Mouse (Mus musculus) forebrain, embryonic 16.5 days (tissue): ENCODE measurements around the gene Olfr15. TPM values are rescaled to one million over a fixed set of nuclear protein-coding genes. Genes with fewer than 3 reads are reported as not detected.
A peak's percentile ranks its signal among the peaks of the same experiment; 100 is the strongest.

Source experiments
- ATAC-seq: fragments of 200-750 bp; cut with Nextera tagmentation; 2 replicates; pipeline ENCODE4 v1.8.0; 2017; ENCODE audit warnings: mild to moderate bottlenecking, moderate library complexity
- H3K27ac ChIP-seq: fragments of 300-500 bp; sonication (generic); 2 replicates; pipeline ENCODE4 v1.5.1; 2014; ENCODE audit warnings: low read length, control low read depth
- H3K27me3 ChIP-seq: fragments of 300-500 bp; sonication (generic); replicated peaks from 2 replicates; pipeline ENCODE4 v1.6.1; 2014; ENCODE audit warnings: low read length; ENCODE audit not compliant: control insufficient read depth, insufficient read depth
- H3K36me3 ChIP-seq: fragments of 300-500 bp; sonication (generic); 2 replicates; pipeline ENCODE4 v1.6.1; 2014; ENCODE audit not compliant: control insufficient read depth, insufficient read depth
- H3K4me1 ChIP-seq: fragments of 300-500 bp; sonication (generic); replicated peaks from 2 replicates; pipeline ENCODE4 v1.6.1; 2014; ENCODE audit warnings: low read length; ENCODE audit not compliant: control insufficient read depth, insufficient read depth
- H3K4me2 ChIP-seq: fragments of 300-500 bp; sonication (generic); 2 replicates; pipeline ENCODE4 v1.6.1; 2014; ENCODE audit warnings: mild to moderate bottlenecking, low read length, control low read depth
- H3K4me3 ChIP-seq: fragments of 300-500 bp; sonication (generic); replicated peaks from 2 replicates; pipeline ENCODE4 v1.5.1; 2014; ENCODE audit warnings: mild to moderate bottlenecking, low read length, control low read depth
- H3K9ac ChIP-seq: fragments of 300-500 bp; sonication (generic); replicated peaks from 2 replicates; pipeline ENCODE4 v1.6.1; 2014; ENCODE audit warnings: low read depth, low read length, control low read depth
- H3K9me3 ChIP-seq: fragments of 300-500 bp; sonication (generic); 2 replicates; pipeline ENCODE4 v1.6.1; 2016; ENCODE audit warnings: low read length; ENCODE audit not compliant: control insufficient read depth
- WGBS: fragments of 180-500 bp; shearing (Covaris S2); extraction: QIAGEN DNeasy Blood & Tissue Kit; methylation state at CpG from one replicate; pipeline ENCODE4 v1.1.7; 2014; 5-methylcytosine and 5-hydroxymethylcytosine counted together
- polyA plus RNA-seq: library from polyadenylated mRNA; unstranded; fragments of >200 nt; fragmentation: Nextera tagmentation; extraction: Ambion mirVana; gene quantifications from 2 replicates; pipeline ENCODE4 v1.2.1, GENCODE M21; 2015

Gene Olfr15
- polyA plus RNA-seq, 1 experiment from 2014 or later, result not detected

DNA sequence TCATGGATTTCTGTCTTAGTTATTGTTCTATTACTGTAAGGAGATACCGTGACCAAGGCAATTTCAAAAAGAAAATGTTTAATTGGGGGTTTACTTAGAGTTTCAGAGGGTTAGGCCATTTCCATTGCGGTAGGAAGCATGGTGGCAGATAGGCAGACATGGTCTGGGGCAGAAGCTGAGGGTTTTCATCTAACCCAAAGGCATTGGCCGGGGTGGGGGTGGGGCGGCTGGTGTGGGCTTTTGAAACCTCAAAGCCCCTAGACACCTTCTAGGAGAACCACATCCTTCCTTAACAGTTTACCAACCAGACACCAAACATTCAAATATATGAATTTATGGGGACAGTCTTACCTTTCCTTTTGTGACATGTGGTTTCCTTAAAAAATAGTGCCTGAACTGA lies 28.6 kb downstream of the Olfr15 start:
- 92% methylated on average over 4 of the region's 4 CpGs for WGBS
- no peaks in the 10 kb centered on the region for H3K4me1 ChIP-seq
- H3K4me3 ChIP-seq, result no peak overlapping the region
- no peak overlapping the region for H3K9ac ChIP-seq
- no peaks in the 10 kb centered on the region for H3K9me3 ChIP-seq
- H3K36me3 ChIP-seq, result peaks cover 11% of the 10 kb centered on the region
- no peaks in the 10 kb centered on the region for H3K27me3 ChIP-seq
- no peak for ATAC-seq
- no peak overlapping the region for H3K4me2 ChIP-seq
- H3K27ac ChIP-seq, result no peak overlapping the region

DNA sequence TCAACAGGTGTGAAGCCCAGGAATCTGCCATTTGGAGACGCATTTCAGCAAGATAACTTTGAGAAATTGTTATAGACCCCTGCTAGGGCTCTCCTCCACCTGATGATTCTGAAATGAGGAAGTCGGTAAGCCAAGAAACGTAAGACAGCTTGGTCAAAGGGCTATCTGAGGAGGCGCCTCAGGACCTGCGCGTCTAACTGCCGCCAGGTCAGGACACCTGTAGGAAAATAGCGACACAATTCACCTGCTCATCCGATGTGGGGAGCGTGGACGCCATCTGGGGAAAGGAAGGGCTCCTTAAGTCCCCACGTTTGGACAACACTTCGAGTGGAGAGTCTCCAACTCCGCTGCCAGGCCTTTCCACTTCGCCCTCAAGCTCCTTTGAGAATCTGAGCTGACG lies 41.1 kb downstream of the Olfr15 start:
- ATAC-seq, result no peak
- Histone ChIP-seq H3K4me1 (peaks cover 15% of the 10 kb centered on the region), H3K27me3 (no peaks in the 10 kb centered on the region), H3K9me3 (no peaks in the 10 kb centered on the region), H3K4me2 (peak overlapping the region; percentile 74), H3K9ac (peak overlapping the region; percentile 65), H3K36me3 (0 out of 2 replicates have a peak, but pooled peaks cover 2% of the 10 kb centered on the region), H3K4me3 (peak overlapping the region; percentile 63), H3K27ac (no peak overlapping the region)
- 1% methylated on average over 16 of the region's 16 CpGs for WGBS

DNA sequence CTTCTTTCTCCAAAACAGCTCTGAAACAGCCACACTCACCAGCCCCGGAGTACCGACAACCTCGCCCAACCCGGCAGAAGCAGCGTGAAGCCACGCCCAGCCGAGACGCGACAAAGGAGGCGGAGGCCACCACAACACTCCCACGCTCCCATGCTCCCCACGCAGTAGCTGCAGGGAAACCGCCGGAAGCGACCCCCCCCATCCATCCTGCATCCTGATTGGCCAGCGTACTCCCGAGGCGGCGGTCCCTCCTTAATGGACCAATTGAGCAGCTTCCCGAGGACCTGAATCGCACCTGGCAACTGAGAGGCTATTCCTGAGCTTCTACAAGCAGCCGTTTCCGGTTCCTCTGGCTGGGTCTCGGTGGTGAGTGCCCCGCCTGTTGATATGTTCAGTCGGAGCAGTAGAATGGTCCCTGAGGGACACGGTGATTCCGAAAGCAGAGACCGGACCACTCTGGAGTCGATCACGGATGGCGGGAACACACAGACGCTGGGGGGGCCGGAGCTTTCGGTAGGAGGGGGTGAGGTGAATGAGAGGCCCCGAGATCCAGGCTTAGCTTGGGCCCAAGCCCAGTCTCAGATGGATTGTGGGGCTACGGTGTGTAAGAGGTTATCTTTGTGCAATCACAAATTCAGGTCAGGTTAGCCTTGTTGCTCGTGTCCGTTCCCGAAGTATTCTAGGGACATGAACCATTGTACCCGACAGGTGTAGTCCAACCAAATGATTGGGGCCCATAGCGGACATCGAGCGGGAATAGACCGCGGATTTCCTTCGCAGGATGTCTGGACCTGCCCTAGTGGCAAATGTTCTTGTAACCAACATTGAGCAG lies 41.8 kb downstream of the Olfr15 start, which contains the start of gene Naa60:
TSS of gene Naa60 (plus strand) at position 160 of the 832 bp plus-strand sequence.
- 0 out of 2 replicates have a peak, but pooled peaks cover 2% of the 10 kb centered on the region for H3K36me3 ChIP-seq
- no peaks in the 10 kb centered on the region for H3K27me3 ChIP-seq
- H3K4me3 ChIP-seq, result peak within 1 kb of the TSS; percentile 63
- no peaks in the 10 kb centered on the region for H3K9me3 ChIP-seq
- H3K4me1 ChIP-seq, result peaks cover 15% of the 10 kb centered on the region
- H3K27ac ChIP-seq, result 0 out of 2 replicates have a peak within 1 kb of the TSS, but pooled peaks have one; percentile 34
- peak within 1 kb of the TSS; percentile 74 for H3K4me2 ChIP-seq
- ATAC-seq, result peak; percentile 99
- H3K9ac ChIP-seq, result peak within 1 kb of the TSS; percentile 65
- WGBS, result 5% methylated on average over 47 of the region's 47 CpGs

DNA sequence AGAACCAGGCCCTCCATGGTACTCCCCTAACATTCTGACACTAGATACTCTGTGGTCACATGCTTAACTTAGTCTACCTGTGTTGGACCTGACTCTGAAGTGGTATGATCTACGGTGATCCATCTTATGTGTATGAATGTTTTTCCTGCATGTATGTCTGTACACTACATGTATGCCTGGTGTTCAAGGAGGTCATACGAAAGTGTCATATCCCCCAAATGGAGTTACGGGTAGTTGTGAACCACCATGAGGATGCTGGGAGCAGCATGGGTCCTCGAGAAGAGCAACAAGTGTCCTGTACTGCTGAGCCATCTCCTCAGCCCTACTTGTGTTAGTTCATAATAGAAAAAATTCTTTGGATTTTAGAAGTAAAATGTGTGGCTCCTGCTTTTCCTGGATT lies 45.7 kb downstream of the Olfr15 start:
- Histone ChIP-seq H3K27ac (no peak overlapping the region), H3K36me3 (0 out of 2 replicates have a peak, but pooled peaks cover 2% of the 10 kb centered on the region), H3K4me3 (no peak overlapping the region), H3K27me3 (no peaks in the 10 kb centered on the region), H3K9me3 (no peaks in the 10 kb centered on the region), H3K4me1 (peaks cover 12% of the 10 kb centered on the region), H3K4me2 (no peak overlapping the region), H3K9ac (no peak overlapping the region)
- no peak for ATAC-seq
- 94% methylated on average over 4 of the region's 4 CpGs for WGBS

DNA sequence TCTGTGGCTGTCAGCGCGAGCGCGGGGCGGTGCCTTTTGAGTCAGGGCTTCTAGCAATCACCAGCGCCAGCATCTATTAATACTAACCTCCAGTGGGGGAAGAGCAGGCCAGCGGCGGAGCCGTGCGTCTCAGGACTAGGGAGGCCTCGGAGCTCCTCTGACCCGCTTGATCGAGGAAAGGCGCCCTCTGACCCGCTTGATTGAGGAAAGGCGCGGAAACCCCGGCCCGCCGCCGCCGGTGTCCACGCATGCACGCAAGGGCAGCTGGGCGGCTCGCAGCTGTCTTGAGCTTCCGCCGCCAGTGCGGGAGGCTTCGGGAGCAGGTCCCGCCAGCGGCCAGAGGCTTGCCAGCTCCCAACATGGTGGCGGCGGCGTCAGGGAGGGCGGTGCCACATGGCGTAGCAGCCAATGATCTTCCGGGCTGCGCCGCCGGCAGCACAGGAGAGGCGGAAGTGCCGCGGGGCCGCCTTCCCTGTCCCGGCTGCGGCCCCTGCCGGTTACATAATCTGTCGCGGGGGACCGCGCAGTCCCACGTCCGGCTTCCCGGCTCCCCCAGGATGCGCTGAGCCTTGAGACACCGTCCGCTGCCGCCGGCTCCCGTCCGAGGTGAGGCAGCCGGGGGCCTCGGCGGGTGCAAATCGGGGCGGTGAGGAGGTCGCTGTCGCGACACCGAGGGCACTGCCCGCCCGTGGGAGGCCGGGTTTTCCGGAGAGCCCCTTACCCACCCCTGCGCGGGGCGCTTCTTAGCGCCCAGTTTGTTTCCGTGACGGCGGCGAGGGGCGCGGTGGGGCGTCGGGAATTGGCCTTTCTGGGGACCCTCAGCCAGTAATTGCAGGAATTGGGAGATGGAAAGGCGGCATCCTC lies 53.8 kb downstream of the Olfr15 start, which contains the start of the genes Zfp597 and Gm20695:
TSS of gene Zfp597 (minus strand) at position 361 of the 864 bp plus-strand sequence.
TSS of gene Gm20695 (plus strand) at position 448 of the 864 bp plus-strand sequence.
- H3K36me3 ChIP-seq, result no peaks in the 10 kb centered on the region
- under 1% methylated on average over 87 of the region's 88 CpGs for WGBS
- peak within 1 kb of the TSS; percentile 91 for H3K9ac ChIP-seq
- H3K27ac ChIP-seq, result peak within 1 kb of the TSS; percentile 95
- no peaks in the 10 kb centered on the region for H3K27me3 ChIP-seq
- peak; percentile 99 for ATAC-seq
- H3K4me1 ChIP-seq, result peaks cover 11% of the 10 kb centered on the region
- H3K9me3 ChIP-seq, result no peaks in the 10 kb centered on the region
- H3K4me3 ChIP-seq, result peak within 1 kb of the TSS; percentile 73
- peak within 1 kb of the TSS; percentile 74 for H3K4me2 ChIP-seq

DNA sequence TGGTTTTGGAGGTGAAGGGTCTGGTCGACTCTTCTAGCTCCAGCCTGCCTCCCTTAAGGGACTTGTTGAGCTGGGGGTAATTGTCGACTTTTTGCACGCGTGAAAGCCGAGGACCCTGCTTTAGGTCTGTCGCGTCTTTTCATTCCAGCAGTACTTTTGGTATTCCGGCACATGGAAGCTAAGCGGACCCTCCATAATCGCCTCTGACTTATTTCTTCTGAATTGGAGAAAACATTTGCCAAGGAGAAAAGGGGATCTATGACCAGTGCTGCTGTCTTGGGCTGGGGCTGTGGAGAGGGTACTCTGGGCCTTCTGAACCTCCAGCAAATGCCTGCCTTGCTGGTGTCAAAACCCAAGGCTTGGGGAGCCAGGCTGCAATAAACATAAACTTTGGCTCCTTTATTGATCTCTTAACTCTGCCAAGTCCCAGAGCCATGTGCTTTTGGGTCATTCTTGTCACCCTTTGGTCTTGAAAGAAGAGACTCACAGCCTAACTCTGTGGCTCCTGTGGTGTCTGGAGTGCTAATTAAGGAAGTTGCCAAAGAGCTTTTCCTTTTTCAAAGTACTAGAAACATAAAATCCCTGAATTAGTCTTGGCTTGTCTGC lies 54.5 kb downstream of the Olfr15 start:
- Histone ChIP-seq H3K9ac (peak overlapping the region; percentile 91), H3K4me3 (peak overlapping the region; percentile 73), H3K36me3 (no peaks in the 10 kb centered on the region), H3K27me3 (no peaks in the 10 kb centered on the region), H3K9me3 (no peaks in the 10 kb centered on the region), H3K4me2 (peak overlapping the region; percentile 74), H3K27ac (no peak overlapping the region; the same call in 1 of the 2 replicates), H3K4me1 (peaks cover 11% of the 10 kb centered on the region)
- peak; percentile 15 for ATAC-seq
- WGBS, result 2% methylated on average over 10 of the region's 10 CpGs

DNA sequence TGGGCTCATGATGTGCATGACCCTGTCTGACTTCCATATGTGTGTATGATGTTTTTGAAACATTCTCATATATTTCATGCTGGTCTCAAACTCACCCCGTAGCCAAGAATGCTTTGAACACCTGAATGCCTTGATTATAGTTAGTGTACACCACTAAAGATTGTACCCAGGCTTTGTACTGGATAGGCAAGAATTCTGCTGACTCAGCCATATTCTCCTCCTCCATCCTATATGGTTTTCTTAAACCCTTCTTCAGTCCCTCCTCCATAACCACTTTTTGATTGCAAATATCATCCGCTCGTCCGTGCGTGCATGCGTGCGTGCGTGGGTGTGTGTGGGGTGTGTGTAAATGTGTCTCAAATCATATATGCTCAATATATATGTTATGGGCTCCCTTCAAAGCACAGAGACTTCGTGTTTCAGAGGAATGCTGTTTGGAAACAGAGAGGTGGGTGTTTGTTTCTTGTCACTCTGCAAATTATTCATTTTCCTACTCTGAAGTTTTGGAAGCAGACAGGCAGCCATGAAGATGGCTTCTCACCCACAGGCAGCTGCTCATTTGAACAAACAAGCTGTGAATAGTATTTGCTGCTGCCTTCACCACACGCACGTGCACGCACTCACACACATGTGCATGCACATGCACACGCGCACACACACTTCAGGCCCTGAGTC lies 61.1 kb downstream of the Olfr15 start:
- 95% methylated on average over 14 of the region's 14 CpGs for WGBS
- H3K27me3 ChIP-seq, result no peaks in the 10 kb centered on the region
- no peak for ATAC-seq

DNA sequence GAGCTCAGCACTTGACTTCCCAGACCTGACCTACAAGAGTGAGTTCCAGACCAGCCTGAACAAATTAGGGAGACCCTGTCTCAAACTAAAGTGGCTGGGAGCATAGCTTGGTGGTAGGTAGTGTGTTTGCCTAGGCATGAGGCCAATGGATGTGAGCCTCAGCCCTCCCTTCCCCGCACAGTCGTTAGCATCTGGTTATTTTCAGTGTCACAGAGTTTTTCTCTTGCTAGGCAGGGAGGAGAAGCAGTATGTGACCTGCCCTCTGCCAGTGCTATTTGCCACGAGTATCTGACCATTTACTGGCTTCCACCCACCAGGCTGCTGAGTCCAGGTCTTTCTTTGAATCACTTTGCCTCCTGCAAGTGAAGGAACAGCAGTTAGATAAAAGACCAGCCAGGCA lies 63.1 kb downstream of the Olfr15 start:
- Histone ChIP-seq H3K9ac (no peak overlapping the region), H3K27me3 (no peaks in the 10 kb centered on the region), H3K36me3 (peaks cover 19% of the 10 kb centered on the region; the same call in 1 of the 2 replicates), H3K4me1 (no peaks in the 10 kb centered on the region), H3K9me3 (no peaks in the 10 kb centered on the region), H3K4me2 (no peak overlapping the region), H3K4me3 (no peak overlapping the region), H3K27ac (no peak overlapping the region)
- 77% methylated on average over 3 of the region's 3 CpGs for WGBS
- ATAC-seq, result no peak

More for the DNA sequence above, 61.1 kb downstream of the Olfr15 start:
- no peaks in the 10 kb centered on the region for H3K9me3 ChIP-seq
- H3K27ac ChIP-seq, result no peak overlapping the region
- no peak overlapping the region for H3K9ac ChIP-seq
- H3K4me3 ChIP-seq, result no peak overlapping the region
- no peak overlapping the region for H3K4me2 ChIP-seq
- no peaks in the 10 kb centered on the region for H3K4me1 ChIP-seq
- peaks cover 6% of the 10 kb centered on the region; the same call in 1 of the 2 replicates for H3K36me3 ChIP-seq
